Mouse (Mus musculus) small intestine, adult 2 months (tissue): ENCODE data around the gene Rcor2.

Source experiments
- CTCF ChIP-seq: fragments of 200-500 bp; IDR thresholded peaks from 2 replicates; pipeline ENCODE4 v1.5.1; 2012; ENCODE audit warnings: low read depth, mild to moderate bottlenecking, control low read depth, inconsistent platforms, low read length, moderate library complexity, mixed read lengths; ENCODE audit not compliant: insufficient replicate concordance, insufficient read length; ENCODE audit errors: extremely low read depth
- POLR2A ChIP-seq: fragments of 200-500 bp; IDR thresholded peaks from 2 replicates; pipeline ENCODE4 v1.6.1; 2012; ENCODE audit warnings: low read depth, mild to moderate bottlenecking, control low read depth, inconsistent platforms, low read length, moderate library complexity

DNA sequence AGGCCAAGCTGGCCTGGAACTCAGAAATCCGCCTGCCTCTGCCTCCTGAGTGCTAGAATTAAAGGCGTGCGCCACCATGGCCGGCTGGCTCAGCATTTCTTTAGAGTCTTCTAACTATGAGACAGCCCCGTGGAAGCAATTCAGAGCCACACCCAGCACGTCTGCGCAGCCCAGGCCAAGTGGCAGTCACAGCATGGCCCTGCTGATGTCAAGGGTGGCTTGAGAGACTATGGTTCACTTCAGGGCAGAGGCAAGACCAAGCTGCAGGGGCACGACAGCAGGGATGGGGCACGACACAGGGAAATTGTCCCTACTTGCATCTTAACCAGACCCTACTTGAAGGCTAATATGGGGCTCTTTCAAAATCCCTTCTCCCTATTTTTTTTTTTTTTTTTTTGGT, 31.7 kb upstream of the Rcor2 start:
- no peak for TF ChIP-seq CTCF
- no peak for TF ChIP-seq POLR2A
